Mouse (Mus musculus): ENCODE measurements around the gene Hnrnpr.

Hnrnpr gene

DNA sequence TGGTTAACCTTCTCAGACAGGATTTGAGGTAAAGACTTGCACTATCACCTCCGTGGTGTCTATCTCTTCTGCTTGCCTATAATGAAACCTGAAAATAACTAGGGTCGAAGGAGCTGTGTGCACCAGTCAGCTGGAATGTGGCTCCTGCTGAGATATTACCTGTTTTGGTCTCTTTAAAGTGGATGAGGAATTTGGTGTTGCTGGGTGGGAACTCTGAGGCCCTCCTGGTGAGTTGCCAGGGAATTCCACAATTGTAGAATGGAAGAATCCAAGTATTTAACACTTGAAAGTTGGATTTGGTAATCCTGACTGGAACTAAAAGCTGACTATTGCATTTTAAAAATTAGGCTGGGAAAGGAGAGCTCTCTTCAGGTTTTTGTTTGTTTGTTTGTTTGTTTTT is 6.6 kb upstream of the Hnrnpr start:
- DNase-seq (ENCODE audit: low read depth in 2 of 2, low spot score in 2 of 2) = no peak

DNA sequence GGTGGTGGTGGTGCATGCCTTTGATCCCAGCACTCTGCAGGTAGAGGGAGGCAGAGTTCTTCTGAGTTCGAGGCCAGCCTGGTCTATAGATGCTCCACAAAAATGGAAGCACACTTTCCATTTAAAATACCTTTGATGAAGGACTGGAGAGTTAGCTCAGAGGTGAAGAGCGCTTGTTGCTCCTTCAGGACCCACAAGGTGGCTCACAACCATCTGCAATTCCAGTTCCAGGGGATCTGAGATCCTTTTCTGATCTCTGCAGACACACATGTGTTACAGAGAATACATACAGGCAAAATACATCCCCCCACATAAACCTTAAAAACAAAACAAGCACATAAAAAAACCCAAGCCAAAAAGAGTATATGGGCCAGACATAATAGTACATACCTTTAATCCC is 2.4 kb upstream of the Hnrnpr start:
- no peak for DNase-seq (ENCODE audit: low read depth in 2 of 2, low spot score in 2 of 2)

DNA sequence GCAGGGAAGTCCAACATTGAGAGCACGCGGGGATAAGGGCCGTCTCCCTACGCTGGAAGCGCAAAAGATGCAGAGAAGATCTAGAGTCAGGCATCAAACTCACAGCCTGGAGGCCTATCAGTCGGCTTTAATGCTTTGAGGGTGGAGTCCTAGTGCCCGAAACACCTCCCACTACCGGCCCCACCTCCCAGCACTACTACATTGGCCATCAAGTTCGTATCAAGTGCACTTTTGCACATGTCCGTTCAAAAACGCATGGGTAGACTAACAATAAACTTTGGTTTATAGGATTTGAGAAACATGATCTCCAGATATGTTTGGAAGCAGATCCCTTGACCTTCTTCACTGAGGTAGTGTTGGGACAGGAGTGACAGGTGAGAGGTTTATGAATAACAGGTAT is 962 bp upstream of the Hnrnpr start:
- peak; percentile 47 to 66 for DNase-seq (ENCODE audit: low read depth in 2 of 2, low spot score in 2 of 2)

DNA sequence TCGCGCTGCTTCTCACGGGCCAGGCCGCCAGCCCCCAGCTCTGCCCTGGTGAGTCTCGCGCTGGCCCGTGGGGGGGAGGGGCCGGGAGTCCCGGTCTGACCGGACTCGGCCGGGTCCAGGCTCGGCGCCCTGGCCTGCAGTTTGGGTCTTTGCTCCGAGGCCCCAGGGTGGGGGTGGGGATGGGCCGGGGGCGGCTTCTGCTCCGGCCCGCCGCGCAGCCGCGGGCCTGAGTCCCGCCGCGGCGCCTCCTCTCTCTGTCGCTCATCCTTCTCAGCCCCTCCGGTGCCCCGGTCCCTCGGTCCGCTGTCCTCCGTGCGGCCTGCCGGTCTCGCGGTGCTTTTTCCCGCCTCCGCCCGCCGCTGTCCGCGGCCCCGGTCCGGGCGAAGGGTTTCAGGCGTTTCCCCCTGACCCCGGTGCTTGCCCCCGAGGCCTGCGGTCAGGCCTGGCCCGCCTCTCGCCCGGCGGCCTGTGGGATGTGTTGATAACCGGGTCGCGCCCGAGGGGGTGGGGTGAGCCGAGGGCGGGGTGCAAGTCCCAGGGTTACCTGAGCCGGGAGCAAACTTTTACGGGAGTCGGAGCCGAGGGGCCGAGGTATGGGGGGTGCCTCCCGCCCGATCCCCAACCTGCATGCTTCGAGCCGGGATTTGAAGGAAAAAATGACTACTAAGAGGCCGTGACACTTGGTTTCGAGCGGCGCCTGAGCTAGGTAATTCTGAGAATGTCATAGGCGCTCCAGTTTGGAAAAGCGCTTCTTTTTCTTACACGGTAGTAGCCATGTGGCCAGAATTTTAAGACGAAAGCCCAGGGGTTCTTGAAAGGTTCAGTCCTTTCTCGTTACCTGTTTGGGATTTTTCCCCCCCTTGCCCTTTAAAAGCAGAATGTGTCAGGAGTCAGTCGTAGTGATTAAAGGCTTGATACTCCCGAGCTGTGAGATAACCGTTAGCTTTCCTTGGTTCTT is 579 bp downstream of the Hnrnpr start:
- peak; percentile 32 to 37 for DNase-seq (ENCODE audit: low read depth in 2 of 2, low spot score in 2 of 2)

DNA sequence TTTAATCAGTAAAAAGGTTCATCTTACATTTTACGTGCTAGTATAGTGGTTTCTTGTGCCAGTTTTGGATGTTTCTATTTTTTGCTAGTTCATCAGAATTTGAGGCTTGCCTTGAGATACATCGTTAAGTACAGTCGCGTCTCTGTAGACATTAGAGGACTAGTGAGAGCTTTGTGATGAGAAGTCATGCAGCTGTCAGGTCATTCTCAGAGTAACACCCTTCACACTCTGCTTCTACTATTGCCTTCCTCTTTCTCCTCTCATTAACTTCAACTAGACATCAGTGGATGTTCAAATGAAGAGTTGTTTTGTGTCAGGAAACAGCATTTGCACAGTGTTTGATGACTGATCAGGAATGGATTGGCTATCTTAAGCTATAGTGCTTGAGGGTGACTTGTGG is 1.9 kb downstream of the Hnrnpr start:
- no peak for DNase-seq (ENCODE audit: low read depth in 2 of 2, low spot score in 2 of 2)

DNA sequence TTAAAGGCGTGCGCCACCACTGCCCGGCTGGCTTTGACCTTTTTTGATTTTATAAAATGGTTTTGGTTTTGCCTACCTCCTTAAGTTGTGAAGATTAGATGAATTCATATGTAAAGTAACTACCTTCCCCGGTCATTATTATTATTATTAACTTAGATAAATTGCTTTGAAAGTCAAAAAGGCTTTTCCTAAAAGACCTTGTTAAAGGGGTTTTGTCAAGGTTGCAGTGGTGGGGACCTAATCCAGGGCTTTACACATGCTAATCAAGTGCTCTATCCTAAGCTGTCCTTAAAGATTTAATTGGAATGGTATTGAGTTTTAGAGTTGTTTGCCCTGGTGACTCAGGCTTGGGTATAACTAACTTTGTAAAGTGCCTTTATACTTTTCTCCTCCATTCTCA is 6.9 kb downstream of the Hnrnpr start:
- no peak for DNase-seq (ENCODE audit: low read depth in 2 of 2, low spot score in 2 of 2)

DNA sequence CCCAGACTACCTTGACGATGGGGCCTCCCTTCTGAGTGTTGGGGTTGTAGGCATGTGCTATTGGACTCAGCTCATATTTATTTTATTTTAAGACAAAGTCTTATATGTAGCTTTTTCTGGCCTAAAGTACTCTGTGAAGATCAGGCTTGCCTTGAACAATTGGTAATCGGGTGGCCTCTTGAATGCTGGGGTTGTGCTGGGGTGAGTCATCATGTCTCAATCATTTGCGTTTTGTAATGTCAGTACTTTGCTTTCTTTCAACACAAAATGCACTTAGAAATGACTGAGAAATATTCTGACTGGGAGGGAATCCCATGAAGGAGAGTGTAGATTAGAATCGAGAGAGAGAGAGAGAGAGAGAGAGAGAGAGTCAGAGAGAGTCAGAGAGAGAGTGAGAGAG is 9.3 kb downstream of the Hnrnpr start:
- DNase-seq (ENCODE audit: low read depth in 2 of 2, low spot score in 2 of 2) = no peak

DNA sequence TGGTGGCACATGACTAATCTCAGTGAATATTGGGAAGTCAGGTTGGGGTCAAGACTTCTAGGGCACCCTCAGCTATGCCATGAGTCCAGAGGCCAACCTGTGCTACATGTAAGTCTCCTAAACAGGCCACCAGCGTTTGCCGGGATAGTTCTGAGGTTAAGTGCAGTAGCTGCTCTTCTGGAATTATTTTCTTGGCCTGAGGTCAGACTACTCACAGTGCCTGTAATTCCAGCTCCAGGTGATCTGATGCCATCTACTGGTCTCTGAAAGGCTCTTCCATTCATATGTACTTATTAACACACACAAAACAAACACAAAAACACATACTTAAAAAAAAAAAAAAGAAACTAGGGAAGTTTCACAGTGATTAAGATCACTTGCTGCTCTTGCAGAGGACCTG is 13.5 kb downstream of the Hnrnpr start:
- DNase-seq (ENCODE audit: low read depth in 2 of 2, low spot score in 2 of 2) = no peak

DNA sequence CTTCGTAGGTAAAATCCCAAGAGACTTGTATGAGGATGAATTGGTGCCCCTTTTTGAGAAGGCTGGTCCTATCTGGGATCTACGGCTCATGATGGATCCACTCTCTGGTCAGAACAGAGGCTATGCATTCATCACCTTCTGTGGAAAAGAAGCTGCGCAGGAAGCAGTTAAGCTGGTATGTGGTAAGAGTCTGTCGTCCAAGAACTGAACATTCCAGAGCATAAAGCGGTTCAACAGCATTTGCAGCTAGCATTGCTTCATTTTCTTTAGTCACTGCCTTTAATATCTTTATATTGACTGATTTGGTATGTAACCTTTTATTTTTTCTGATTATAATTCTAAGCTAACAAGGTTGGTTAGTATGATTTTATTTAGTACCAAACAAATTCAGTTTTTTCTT is 16.5 kb downstream of the Hnrnpr start:
- DNase-seq (ENCODE audit: low read depth in 2 of 2, low spot score in 2 of 2) = no peak

DNA sequence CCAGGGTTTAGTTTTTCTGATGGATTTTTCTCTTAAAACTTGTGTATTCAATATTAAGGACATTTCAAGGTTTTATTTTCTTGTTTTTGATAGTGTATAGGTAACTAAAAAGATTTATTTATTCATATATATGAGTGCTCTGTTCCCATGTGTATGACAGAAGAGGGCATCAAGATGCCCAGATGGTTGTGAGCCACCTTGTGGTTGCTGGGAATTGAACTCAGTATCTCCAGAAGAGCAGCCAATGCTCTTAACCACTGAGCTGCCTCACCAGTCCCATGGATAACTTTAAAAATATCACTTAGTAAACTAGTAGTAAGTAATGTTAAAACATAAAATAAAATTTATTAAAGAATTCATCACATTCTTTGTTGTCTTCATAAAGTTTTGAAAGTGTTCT is 17.4 kb downstream of the Hnrnpr start:
- DNase-seq (ENCODE audit: low read depth in 2 of 2, low spot score in 2 of 2) = no peak

DNA sequence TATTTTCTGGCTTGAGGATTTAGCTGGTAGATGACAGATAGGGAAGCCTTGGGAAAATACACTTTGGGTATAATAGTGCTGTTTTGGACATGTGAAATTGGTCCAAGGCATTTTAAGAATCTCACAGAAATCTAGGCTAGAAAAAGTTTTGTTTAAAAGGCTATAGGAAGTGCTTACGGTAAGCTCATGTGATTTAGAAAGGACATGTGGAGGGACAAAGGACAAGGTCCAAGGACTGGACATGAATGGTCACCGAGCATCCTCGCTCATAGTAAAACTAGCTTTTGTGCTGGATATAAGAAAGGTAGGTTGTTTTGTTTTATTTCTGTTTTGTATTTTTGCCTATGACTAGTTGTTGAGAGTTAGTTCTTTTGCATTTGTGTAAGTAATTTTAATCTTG is 21.0 kb downstream of the Hnrnpr start:
- DNase-seq (ENCODE audit: low read depth in 2 of 2, low spot score in 2 of 2) = no peak

DNA sequence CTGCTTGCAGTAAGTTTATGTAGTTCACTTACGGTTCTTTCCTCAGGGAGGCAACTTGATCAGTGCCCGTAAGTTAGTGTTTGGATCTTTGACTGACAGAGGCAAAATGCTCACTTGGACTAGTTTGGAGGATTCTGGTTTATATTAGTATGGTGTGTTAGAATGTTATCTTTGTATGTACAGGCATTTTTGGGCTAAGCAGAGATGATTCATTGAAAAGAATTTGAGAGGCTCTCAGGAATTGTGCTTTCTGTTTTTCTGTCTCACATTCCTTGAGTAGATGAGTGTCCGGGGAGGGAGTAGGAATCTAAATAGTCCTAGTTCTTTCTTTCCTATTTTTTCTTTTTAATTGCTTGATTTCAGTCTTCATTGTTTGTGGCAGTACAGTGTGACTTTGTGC is 22.4 kb downstream of the Hnrnpr start:
- DNase-seq (ENCODE audit: low read depth in 2 of 2, low spot score in 2 of 2) = no peak

DNA sequence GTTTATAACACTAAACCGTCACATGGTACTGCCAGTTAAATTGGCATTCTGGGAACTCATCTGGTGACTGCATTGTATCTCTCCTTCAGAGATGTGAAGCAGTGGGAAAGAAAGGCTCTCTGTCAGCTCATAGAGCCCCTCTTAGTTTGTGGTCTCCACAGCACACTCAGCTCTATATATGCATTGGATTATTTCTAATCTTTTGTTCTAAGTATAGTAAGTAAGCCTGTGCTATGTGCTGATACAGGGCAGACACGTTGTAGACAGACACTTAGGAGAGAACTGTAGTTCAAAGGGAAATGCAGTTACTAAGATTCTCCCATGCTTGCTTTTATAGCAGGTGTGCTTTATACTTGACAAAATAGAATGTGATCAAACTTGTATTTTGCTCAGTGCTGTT is 24.3 kb downstream of the Hnrnpr start:
- DNase-seq (ENCODE audit: low read depth in 2 of 2, low spot score in 2 of 2) = no peak

DNA sequence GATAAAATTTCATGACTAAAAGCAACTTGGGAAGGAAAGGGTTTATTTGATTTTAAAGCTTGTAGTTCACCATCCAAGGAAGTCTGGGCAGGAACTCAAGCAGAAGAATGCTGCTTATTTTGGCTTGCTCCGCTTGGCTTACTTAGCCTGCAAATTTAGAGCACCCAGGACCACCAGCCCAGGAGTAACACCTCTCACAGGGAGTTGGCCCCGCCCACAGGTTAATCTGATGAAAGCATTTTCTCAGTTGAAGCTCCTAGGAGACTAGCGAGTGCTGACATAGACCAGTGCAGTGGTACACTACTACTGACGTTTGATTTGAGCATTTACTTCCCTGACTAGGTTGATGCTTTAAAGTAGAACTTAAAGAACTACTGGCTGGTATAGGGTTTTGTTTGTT is 26.4 kb downstream of the Hnrnpr start:
- no peak for DNase-seq (ENCODE audit: low read depth in 2 of 2, low spot score in 2 of 2)

DNA sequence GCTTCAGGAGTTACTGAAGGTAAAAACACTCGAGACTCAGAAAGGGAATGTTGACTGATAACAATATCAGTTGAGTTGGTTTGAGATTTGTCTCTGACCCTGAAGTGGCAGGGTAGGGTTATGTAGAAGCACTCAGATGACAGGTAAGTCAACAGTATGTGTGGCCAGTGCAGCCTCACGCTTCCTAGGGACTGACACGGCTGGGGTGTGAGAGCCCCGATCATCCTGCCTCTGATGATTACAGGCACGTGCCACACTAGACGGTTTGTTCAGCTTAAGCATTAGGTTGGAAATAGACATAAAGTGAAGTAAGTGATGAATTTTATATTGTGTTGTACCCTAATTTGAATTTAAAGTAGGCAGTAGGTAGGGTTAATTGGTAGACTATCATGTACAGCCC is 38.9 kb downstream of the Hnrnpr start:
- no peak for DNase-seq (ENCODE audit: low read depth in 2 of 2, low spot score in 2 of 2)

DNA sequence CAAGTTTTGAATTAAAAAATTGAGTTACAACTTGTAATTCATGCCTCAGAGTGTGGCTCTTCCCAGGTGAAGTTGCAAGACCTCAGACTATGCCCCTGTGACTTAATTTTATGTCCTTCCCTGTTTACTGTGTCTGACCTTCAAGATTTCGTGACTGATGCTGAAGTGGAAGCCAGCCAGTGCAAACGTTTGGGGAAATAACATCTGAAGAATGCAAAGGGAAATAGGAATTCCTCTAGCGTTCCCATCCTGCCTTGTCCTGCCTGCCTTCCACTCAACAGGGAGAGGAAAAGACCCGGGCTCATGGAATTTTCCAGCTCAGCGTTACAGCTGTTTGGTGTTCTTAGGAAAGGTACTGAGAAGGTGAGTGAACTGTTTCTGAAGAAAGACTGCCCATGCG is 46.3 kb downstream of the Hnrnpr start:
- DNase-seq (ENCODE audit: low read depth in 2 of 2, low spot score in 2 of 2) = no peak

DNA sequence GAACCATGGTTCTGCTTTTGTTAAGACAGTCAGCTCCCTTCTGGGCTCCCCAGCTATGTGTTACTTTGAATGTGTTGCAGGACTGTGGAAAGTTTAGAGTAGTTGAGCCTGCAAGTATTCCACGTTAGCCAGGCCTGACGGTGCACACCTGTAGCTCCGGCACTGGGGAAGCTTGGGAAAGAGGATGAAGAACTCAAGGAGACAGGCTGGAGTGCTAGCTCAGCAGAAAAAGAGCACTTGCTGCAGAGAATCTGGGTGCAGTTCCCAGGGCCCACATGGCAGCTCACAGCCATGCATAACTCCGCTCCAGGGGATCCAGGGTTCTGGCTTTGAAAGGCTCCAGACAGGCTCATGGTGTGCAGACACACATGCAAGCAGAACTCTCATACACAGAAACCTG is 46.7 kb downstream of the Hnrnpr start:
- no peak for DNase-seq (ENCODE audit: low read depth in 2 of 2, low spot score in 2 of 2)

DNA sequence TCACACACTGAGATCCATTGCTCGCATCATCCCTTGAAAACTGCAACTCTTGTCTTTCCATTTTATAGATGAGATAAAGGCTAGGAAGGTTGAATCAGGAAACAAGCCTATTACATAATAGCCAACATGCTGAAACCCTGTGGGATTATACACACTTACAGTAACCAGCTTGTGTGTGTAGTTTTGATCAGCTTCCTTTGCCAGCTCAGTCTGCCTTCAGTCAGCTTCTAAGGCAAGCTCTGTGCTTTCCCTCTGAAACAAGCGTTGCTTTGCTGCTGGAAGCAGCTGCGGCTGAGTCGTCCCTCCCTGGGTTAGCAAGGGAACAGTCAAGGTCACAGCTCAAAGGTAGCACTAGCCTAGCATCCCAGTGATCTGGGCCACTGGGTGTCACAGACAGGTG is 57.1 kb downstream of the Hnrnpr start:
- DNase-seq (ENCODE audit: low read depth in 2 of 2, low spot score in 2 of 2) = no peak

DNA sequence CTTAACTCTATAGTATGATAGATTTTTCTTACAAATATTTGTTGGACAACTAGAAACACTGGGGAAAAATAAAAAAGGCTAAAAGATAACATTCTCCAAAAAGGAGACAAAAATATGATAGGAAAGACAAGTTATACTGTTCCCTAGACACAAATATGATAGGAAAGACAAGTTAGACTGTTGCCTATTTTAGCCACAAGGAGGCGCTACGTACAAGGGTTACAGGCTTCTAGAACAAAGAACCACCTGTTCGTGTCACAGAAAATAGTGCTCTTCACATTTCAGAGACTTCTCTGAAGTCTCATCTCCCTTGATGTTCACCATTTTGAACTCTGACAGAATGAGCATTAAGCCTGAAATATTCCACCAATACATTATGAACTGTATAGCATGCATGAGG is 59.0 kb downstream of the Hnrnpr start:
- peak; percentile 26 to 51 for DNase-seq (ENCODE audit: low read depth in 2 of 2, low spot score in 2 of 2)

DNA sequence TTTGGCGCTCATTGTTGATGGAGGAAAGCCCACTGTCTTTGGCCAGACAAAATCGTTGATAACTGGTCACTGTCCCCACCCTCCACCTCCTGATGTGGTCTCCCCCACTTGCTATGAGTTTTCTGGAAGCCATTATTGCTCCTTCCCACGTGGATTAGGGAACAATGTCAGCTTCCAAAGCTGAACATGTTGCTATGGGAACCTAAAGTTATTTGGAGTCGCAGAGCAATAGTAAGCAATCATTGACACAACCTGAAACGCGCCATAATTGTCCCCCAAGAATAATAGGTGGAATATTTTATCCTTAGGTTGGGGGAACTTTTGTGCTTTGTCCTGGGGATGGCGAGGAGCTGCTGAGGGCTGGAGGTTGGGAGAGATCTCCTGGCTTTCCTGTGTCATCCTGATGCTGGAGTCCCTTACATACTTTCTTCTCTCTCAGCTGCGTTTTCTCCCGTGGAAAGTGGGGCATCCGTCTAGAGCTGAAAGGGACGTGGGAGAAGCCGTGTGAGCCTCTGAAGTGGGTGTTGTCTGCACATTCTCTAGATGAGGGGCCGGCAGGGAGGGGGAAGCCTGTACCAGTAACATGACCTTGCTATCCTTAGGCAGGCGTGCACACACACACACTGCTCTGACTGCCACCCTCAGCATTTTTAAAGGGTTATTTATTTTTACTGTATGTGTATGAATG is 62.9 kb downstream of the Hnrnpr start:
- no peak for DNase-seq (ENCODE audit: low read depth in 2 of 2, low spot score in 2 of 2)

DNA sequence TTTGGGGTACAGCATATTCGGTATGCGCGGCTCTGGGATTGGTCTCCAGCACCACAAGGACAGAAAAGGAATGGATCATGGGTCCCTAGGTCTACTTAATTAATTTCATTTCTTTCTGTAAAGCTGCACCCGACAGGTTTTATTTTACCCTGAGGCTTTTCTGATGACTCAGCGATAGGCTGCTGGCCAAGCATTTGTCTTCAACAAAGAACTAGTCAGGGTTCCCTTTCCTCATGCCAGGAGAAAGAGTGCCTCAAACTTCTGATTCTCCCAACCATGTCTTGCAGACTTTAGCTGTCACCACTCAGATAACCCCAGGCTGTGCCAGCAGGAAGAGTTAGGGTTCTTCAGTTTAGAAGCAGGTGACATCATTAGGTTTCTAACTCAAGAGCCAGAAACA is 66.3 kb downstream of the Hnrnpr start:
- DNase-seq (ENCODE audit: low read depth in 2 of 2, low spot score in 2 of 2) = no peak

DNA sequence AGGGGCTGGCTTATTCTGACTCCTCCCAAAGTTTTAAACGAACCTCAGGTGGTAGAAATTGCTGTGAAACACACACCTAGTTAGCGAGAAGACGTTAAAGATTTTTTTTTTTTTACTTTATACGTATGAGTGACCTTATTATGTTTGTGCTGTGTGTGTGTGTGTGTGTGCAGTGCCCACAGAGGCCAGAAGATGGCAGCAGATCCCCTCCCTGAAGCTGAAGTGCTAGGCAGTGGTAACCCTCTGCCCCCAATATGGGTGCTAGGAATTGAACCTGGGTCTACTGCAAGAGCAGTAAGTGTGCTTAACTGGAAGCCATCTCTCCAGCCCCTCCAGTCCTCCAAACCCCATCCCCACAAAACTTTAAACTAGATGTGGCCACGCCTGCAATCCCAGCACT is 72.3 kb downstream of the Hnrnpr start:
- DNase-seq (ENCODE audit: low read depth in 2 of 2, low spot score in 2 of 2) = no peak

DNA sequence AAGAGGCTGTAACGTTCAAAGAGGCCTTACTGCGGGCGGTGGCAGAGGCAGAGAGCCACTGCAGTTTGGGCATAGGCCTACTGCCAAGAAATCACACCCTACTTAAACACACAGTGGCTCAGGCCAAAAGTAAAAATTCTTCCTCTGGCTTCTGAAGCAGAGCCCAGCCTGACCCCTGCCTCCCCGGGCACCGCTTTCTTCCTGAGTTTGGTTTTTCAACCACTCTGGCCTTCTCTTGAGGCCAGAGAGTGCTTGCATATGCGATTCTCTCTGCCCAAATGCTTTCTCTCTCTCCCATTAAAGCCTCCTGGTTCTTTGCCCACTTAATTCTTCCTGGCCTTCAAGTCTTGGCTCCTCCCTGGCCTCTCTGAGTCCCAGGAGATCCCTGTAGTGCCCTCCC is 73.1 kb downstream of the Hnrnpr start:
- no peak for DNase-seq (ENCODE audit: low read depth in 2 of 2, low spot score in 2 of 2)

All from CD8-positive naive resting alpha-beta T cell, adult 2 months (primary cell).